Mouse (Mus musculus) heart, postnatal 0 days (tissue): ENCODE measurements around the gene Ppfia4. TPM values are rescaled to one million over a fixed set of nuclear protein-coding genes. Genes with fewer than 3 reads are reported as not detected.
A peak's percentile ranks its signal among the peaks of the same experiment; 100 is the strongest.

Experiments used
- ATAC-seq: fragments of 200-750 bp; cut with Nextera tagmentation; 2 replicates; pipeline ENCODE4 v1.8.0; 2017; ENCODE audit warnings: low read depth, moderate number of reproducible peaks, moderate library complexity; ENCODE audit not compliant: insufficient read depth
- DNase-seq: peaks from one replicate; pipeline ENCODE4 v3.0.0-alpha.2; 2016; ENCODE audit warnings: low spot score
- H3K27ac ChIP-seq: fragments of 300-500 bp; sonication (generic); 2 replicates; pipeline ENCODE4 v1.5.1; 2014; ENCODE audit warnings: low read depth, mild to moderate bottlenecking
- H3K27me3 ChIP-seq: fragments of 300-500 bp; sonication (generic); 2 replicates; pipeline ENCODE4 v1.6.1; 2014; ENCODE audit warnings: low read length, mixed read lengths; ENCODE audit not compliant: control insufficient read depth, insufficient read depth
- H3K36me3 ChIP-seq: fragments of 300-500 bp; sonication (generic); replicated peaks from 2 replicates; pipeline ENCODE4 v1.6.1; 2014; ENCODE audit warnings: low read length, mixed read lengths; ENCODE audit not compliant: control insufficient read depth, insufficient read depth
- H3K4me1 ChIP-seq: fragments of 300-500 bp; sonication (generic); 2 replicates; pipeline ENCODE4 v1.6.1; 2014; ENCODE audit warnings: antibody characterized with exemption; ENCODE audit not compliant: control insufficient read depth, insufficient read depth
- H3K4me2 ChIP-seq: fragments of 300-500 bp; sonication (generic); 2 replicates; pipeline ENCODE4 v1.6.1; 2014; ENCODE audit warnings: low read depth, mild to moderate bottlenecking, low read length, moderate library complexity
- H3K4me3 ChIP-seq: fragments of 300-500 bp; sonication (generic); 2 replicates; pipeline ENCODE4 v1.5.1; 2014; ENCODE audit warnings: low read depth, low read length
- H3K9ac ChIP-seq: fragments of 300-500 bp; sonication (generic); replicated peaks from 2 replicates; pipeline ENCODE4 v1.6.1; 2014; ENCODE audit warnings: low read depth, low read length, mixed read lengths
- H3K9me3 ChIP-seq: fragments of 300-500 bp; sonication (generic); replicated peaks from 2 replicates; pipeline ENCODE4 v1.6.1; 2016; ENCODE audit warnings: low read length; ENCODE audit not compliant: control insufficient read depth
- CTCF ChIP-seq: IDR thresholded peaks from 2 replicates; pipeline ENCODE4 v1.5.1; 2016; ENCODE audit warnings: antibody characterized with exemption, control low read depth, low read depth
- EP300 ChIP-seq: IDR thresholded peaks from 2 replicates; pipeline ENCODE4 v1.6.1; 2016; ENCODE audit warnings: antibody characterized with exemption, low read depth
- WGBS: fragments of 180-500 bp; shearing (Covaris S2); extraction: QIAGEN DNeasy Blood & Tissue Kit; methylation state at CpG from one replicate; pipeline ENCODE4 v1.1.7; 2014; 5-methylcytosine and 5-hydroxymethylcytosine counted together
- polyA plus RNA-seq: library from polyadenylated mRNA; unstranded; fragments of >200 nt; fragmentation: Nextera tagmentation; extraction: Ambion mirVana; gene quantifications from 2 replicates; pipeline ENCODE4 v1.2.1, GENCODE M21; 2015
- total RNA-seq: library from RNA; depleted of rRNA; stranded (reverse); fragments of >200 nt; gene quantifications from 2 replicates; pipeline ENCODE4 v1.2.3, GENCODE M21; 2014; ENCODE audit warnings: low replicate concordance

Gene Ppfia4
- total and polyA plus RNA-seq, 2 experiments from 2014 or later: 5.2 to 6.4 TPM

GRCm38 (mm10) chr1:134282342-134282741, 50.4 kb downstream of the Ppfia4 start:
- no peaks in the 10 kb centered on the region for H3K36me3 ChIP-seq
- no peak overlapping the region for H3K27ac ChIP-seq
- H3K9ac ChIP-seq: no peak overlapping the region
- no peak for TF ChIP-seq EP300
- TF ChIP-seq CTCF: no peak
- no peak for ATAC-seq
- no peak for DNase-seq
- no peaks in the 10 kb centered on the region for H3K9me3 ChIP-seq
- H3K4me3 ChIP-seq: no peak overlapping the region
- WGBS: 62% methylated on average over 3 of the region's 3 CpGs
- H3K27me3 ChIP-seq: no peaks in the 10 kb centered on the region
- H3K4me2 ChIP-seq: no peak overlapping the region
- H3K4me1 ChIP-seq: peaks cover 3% of the 10 kb centered on the region; the same call in 1 of the 2 replicates

- 75% methylated on average over 4 of the region's 4 CpGs for WGBS
- H3K27me3 ChIP-seq: no peaks in the 10 kb centered on the region
Measured at GRCm38 (mm10) chr1:134281563-134281962, 51.2 kb downstream of the Ppfia4 start.

GRCm38 (mm10) chr1:134280174-134280573, 52.6 kb downstream of the Ppfia4 start:
- Histone ChIP-seq H3K9me3 (no peaks in the 10 kb centered on the region), H3K4me1 (peaks cover 8% of the 10 kb centered on the region; the same call in 1 of the 2 replicates), H3K27me3 (no peaks in the 10 kb centered on the region), H3K9ac (no peak overlapping the region), H3K36me3 (no peaks in the 10 kb centered on the region), H3K27ac (no peak overlapping the region), H3K4me2 (no peak overlapping the region), H3K4me3 (no peak overlapping the region)
- TF ChIP-seq EP300: no peak
- TF ChIP-seq CTCF: no peak
- no peak for DNase-seq
- ATAC-seq: no peak
- WGBS: 74% methylated on average over 5 of the region's 5 CpGs

More at GRCm38 (mm10) chr1:134281563-134281962, 51.2 kb downstream of the Ppfia4 start:
- H3K4me1 ChIP-seq: peaks cover 6% of the 10 kb centered on the region; the same call in 1 of the 2 replicates
- TF ChIP-seq CTCF (no peak), EP300 (no peak)
- H3K9me3 ChIP-seq: no peaks in the 10 kb centered on the region
- no peak overlapping the region for H3K9ac ChIP-seq
- H3K4me3 ChIP-seq: no peak overlapping the region
- H3K4me2 ChIP-seq: no peak overlapping the region
- ATAC-seq (no peak), DNase-seq (no peak)
- no peaks in the 10 kb centered on the region for H3K36me3 ChIP-seq
- no peak overlapping the region for H3K27ac ChIP-seq

- 38% methylated on average over 7 of the region's 7 CpGs for WGBS
- Histone ChIP-seq H3K27ac (peak overlapping the region; percentile 22), H3K9ac (no peak overlapping the region), H3K27me3 (no peaks in the 10 kb centered on the region), H3K4me1 (0 out of 2 replicates have a peak, but pooled peaks cover 5% of the 10 kb centered on the region), H3K4me3 (no peak overlapping the region), H3K36me3 (no peaks in the 10 kb centered on the region), H3K4me2 (no peak overlapping the region), H3K9me3 (no peaks in the 10 kb centered on the region)
- TF ChIP-seq CTCF (no peak), EP300 (no peak)
- ATAC-seq: peak; percentile 87
- DNase-seq: peak; percentile 63
Measured at GRCm38 (mm10) chr1:134276823-134277222, 55.9 kb downstream of the Ppfia4 start.

GRCm38 (mm10) chr1:134275616-134276464, 56.9 kb downstream of the Ppfia4 start:
- Histone ChIP-seq H3K27ac (peak overlapping the region; percentile 36), H3K4me1 (0 out of 2 replicates have a peak, but pooled peaks cover 5% of the 10 kb centered on the region), H3K36me3 (no peaks in the 10 kb centered on the region), H3K4me2 (no peak overlapping the region), H3K27me3 (no peaks in the 10 kb centered on the region), H3K9me3 (no peaks in the 10 kb centered on the region), H3K4me3 (no peak overlapping the region), H3K9ac (0 out of 2 replicates have a peak overlapping the region, but pooled peaks have one; percentile 13)
- TF ChIP-seq EP300: no peak
- TF ChIP-seq CTCF: no peak
- ATAC-seq (no peak), DNase-seq (no peak)
- 61% methylated on average over 13 of the region's 13 CpGs for WGBS
